Mouse (Mus musculus) telencephalon, adult 2 months (tissue): ENCODE data around the gene Kif4.

Source experiments
- DNase-seq: peaks from one replicate; pipeline ENCODE4 v3.0.0-alpha.2; 2011; ENCODE audit warnings: low read depth, low spot score

Gene Kif4

GRCm38 (mm10) chrX:100625546-100625801 is at the start of gene Kif4:
TSS of gene Kif4 (plus strand) at chrX:100625737.
- no peak for DNase-seq

GRCm38 (mm10) chrX:100594791-100595190 is 30.7 kb upstream of the Kif4 start, which contains the start of gene P2ry4:
TSS of gene P2ry4 (minus strand) at chrX:100594869.
- DNase-seq = no peak

GRCm38 (mm10) chrX:100597439-100597838 is 28.1 kb upstream of the Kif4 start:
- DNase-seq = peak; percentile 41

GRCm38 (mm10) chrX:100599755-100600154 is 25.8 kb upstream of the Kif4 start:
- peak; percentile 51 for DNase-seq

GRCm38 (mm10) chrX:100605314-100605713 is 20.2 kb upstream of the Kif4 start, which contains the start of gene Arr3:
TSS of gene Arr3 (plus strand) at chrX:100605497.
- no peak for DNase-seq

GRCm38 (mm10) chrX:100618488-100618887 is 7.0 kb upstream of the Kif4 start:
- DNase-seq = no peak

GRCm38 (mm10) chrX:100621366-100621765 is 4.2 kb upstream of the Kif4 start:
- DNase-seq = no peak

- DNase-seq = no peak
These were observed 1.3 kb upstream of the Kif4 start for GRCm38 (mm10) chrX:100624242-100624641.

- DNase-seq = no peak
These were observed 391 bp upstream of the Kif4 start for GRCm38 (mm10) chrX:100625146-100625545.

- peak; percentile 89 for DNase-seq
These were observed 561 bp downstream of the Kif4 start, which contains the start of gene Pdzd11 for GRCm38 (mm10) chrX:100625802-100626793. TSS of gene Pdzd11 (minus strand) at chrX:100626568.

GRCm38 (mm10) chrX:100629076-100629475 is 3.5 kb downstream of the Kif4 start:
- no peak for DNase-seq

GRCm38 (mm10) chrX:100638477-100638876 is 12.9 kb downstream of the Kif4 start:
- no peak for DNase-seq

GRCm38 (mm10) chrX:100652848-100653247 is 27.3 kb downstream of the Kif4 start:
- no peak for DNase-seq

- no peak for DNase-seq
These were observed 39.3 kb downstream of the Kif4 start for GRCm38 (mm10) chrX:100664825-100665224.

GRCm38 (mm10) chrX:100678204-100678603 is 52.7 kb downstream of the Kif4 start:
- DNase-seq = no peak

GRCm38 (mm10) chrX:100686527-100686926 is 61.0 kb downstream of the Kif4 start:
- no peak for DNase-seq

GRCm38 (mm10) chrX:100687360-100688032 is 62.0 kb downstream of the Kif4 start:
- no peak for DNase-seq

- DNase-seq = no peak
These were observed 62.5 kb downstream of the Kif4 start for GRCm38 (mm10) chrX:100688033-100688370.

GRCm38 (mm10) chrX:100696776-100697175 is 71.2 kb downstream of the Kif4 start:
- DNase-seq = no peak

- no peak for DNase-seq
These were observed 82.5 kb downstream of the Kif4 start for GRCm38 (mm10) chrX:100708032-100708431.

- no peak for DNase-seq
These were observed 90.6 kb downstream of the Kif4 start for GRCm38 (mm10) chrX:100716173-100716572.

- no peak for DNase-seq
These were observed 103.4 kb downstream of the Kif4 start for GRCm38 (mm10) chrX:100728947-100729346.
